Mouse (Mus musculus): ENCODE measurements around the gene Morc1.

Morc1 gene

DNA sequence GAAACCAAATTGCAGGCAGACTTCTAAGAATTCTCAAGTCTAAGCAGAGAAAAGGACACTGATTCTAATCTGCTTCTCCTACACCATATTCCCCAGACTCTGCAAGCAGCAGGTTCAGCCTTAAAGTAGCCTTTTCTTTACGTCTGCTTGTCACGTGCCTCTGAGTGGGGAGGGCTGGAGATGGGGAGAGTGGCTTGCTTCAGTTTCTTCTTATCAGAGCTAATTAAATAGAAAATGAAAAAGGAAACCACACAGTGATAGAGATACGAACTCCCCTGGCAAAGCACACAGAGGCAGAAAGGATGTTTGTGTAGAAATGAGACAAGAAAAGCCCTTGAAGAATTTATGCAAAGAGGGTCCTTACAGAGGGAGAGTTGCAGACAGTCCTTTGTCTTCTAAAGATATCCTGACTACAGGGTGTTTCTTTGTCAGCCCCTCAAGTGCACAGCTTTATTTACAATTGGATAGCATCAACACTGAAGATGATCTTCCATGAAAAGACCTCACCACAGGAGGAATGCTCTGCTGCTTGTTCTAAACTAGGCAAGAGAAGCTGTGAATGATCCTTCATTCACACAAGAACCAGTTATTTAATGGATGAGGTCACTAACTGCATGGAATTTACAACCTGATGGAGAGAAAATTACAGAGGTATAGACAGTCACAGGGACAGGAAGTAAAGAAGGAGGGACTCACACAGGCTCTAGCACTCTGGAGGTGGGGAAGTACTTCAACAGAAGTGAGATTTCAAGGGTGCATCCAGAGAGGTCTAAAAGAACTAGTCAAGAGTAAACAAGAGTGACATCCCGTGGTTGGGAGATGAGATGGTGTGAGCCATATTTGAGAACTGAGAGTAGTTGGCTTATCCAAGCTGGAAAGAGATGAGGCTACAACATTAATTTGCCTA lies 44.1 kb downstream of the Morc1 start:
- DNase-seq (ENCODE audit: extremely low read depth, low read depth) = no peak

- DNase-seq (ENCODE audit: extremely low read depth, low read depth) = no peak
Measured at GRCm38 (mm10) chr16:48479266-48479848, 48.3 kb downstream of the Morc1 start.

DNA sequence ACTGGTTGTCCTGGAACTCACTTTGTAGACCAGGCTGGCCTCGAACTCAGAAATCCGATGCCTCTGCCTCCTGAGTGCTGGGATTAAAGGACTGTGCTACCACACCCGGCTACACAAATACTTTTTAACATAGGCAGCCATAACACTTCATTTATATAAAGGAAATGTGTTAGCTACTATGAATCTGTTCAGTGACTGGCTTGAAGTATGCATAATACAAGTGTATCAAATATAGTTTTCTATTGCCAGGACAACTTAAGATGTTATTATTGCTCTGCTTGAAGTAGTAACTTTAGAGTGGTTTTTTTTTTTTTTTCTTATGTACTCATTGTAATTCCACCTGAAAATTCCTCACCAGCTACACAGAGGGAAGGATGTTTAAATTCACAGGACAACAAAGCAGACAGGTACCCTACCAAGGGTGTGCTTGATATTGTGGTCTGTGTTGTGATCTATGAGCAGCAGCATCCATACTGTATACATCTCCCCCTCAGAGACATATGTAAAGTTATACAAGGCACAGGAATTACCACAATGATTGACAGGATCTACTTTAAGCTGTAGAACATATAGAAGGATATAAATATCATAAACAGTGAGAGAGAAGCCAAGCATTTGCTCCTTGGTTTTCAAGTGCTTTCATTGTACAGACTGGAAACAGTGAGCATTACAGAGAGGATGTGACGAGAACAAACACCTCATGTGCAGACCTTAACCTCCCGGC lies 85.9 kb downstream of the Morc1 start:
- DNase-seq (ENCODE audit: extremely low read depth, low read depth) = no peak

DNA sequence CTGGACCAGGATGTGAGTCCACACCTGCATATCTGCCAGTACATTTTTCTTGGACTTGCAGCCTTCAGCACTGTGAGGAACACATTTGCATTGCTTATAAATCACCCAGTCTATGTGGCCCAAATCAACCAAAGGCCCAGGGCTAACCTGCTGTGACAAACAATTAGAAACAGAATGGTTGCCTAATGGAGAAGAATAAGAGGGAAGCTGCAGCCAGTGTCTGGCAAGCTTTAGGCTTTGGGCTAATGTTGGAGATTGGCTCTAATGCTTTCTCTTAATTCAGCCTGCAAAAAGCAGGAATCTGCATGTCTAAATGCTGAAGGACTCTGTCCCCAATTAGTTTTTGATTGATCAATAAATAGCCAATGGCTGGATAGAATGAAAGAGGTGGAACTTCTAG lies 88.5 kb downstream of the Morc1 start:
- no peak for DNase-seq (ENCODE audit: extremely low read depth, low read depth)

DNA sequence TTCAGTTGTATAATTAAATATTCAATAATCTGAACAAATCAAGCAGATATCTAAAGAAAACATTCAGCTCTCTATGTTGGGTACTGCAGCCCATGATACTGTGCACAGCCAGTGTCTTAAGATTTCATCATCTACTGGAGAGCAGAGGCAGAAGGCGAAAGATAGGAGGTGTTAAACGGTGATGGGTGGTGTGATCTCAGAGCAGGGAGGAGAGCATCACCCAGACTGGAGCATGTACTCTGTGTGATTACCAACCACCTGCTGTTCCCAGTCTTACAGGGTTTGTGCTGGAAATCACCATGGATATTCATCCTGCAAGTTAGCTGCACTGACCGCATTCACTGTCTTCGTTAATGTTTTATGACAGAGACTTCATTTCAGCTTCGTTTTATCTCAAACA lies 106.1 kb downstream of the Morc1 start:
- DNase-seq (ENCODE audit: extremely low read depth, low read depth) = no peak

- no peak for DNase-seq (ENCODE audit: extremely low read depth, low read depth)
Measured at GRCm38 (mm10) chr16:48562290-48563080, 131.4 kb downstream of the Morc1 start.

DNA sequence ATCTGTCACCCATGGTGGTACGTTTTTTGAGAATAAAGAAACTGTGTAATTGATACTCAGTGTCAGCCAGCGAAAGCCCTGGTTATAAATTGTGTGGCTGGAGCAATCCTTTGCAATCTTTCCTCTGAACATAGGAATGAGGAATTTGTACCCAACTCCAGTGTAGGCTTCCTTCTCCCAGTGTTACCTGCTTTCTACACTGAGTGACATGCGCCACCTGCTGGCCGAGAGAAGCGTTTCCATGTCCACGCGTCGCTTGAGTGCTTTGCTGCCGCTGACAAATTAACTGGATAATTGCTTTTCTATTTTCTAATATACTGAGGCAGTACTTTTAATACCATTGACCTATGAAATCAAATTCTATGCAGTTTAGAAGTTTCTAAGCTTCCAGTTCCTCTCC lies 139.3 kb downstream of the Morc1 start:
- no peak for DNase-seq (ENCODE audit: extremely low read depth, low read depth)

- DNase-seq (ENCODE audit: extremely low read depth, low read depth) = no peak
Measured at GRCm38 (mm10) chr16:48574072-48574471, 143.0 kb downstream of the Morc1 start.

- DNase-seq (ENCODE audit: extremely low read depth, low read depth) = no peak
Measured at GRCm38 (mm10) chr16:48574499-48574898, 143.5 kb downstream of the Morc1 start.

- no peak for DNase-seq (ENCODE audit: extremely low read depth, low read depth)
Measured at GRCm38 (mm10) chr16:48585369-48585768, 154.3 kb downstream of the Morc1 start.

DNA sequence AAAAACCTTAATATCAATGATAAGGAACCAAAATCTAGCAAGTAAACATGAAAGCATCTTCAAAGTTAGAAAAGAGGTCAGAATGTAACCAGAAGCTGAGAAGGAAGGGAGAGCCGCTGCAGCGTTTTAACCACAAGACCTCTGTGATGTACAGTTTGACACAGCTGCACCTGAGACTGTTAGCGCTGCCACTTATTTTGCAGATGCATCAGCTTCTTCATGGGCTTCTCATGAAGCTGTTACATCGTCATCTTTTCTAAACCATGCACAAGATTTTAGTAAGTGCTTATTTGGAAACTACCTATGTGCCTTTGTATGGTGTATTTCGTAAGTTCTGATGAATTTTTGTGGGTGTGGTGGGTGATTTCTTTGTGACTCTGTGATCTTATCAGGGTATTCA lies 163.4 kb downstream of the Morc1 start:
- no peak for DNase-seq (ENCODE audit: extremely low read depth, low read depth)

- no peak for DNase-seq (ENCODE audit: extremely low read depth, low read depth)
Measured at GRCm38 (mm10) chr16:48595216-48595615, 164.2 kb downstream of the Morc1 start.

GRCm38 (mm10) chr16:48603735-48604211 lies 172.7 kb downstream of the Morc1 start:
- DNase-seq (ENCODE audit: extremely low read depth, low read depth) = no peak

DNA sequence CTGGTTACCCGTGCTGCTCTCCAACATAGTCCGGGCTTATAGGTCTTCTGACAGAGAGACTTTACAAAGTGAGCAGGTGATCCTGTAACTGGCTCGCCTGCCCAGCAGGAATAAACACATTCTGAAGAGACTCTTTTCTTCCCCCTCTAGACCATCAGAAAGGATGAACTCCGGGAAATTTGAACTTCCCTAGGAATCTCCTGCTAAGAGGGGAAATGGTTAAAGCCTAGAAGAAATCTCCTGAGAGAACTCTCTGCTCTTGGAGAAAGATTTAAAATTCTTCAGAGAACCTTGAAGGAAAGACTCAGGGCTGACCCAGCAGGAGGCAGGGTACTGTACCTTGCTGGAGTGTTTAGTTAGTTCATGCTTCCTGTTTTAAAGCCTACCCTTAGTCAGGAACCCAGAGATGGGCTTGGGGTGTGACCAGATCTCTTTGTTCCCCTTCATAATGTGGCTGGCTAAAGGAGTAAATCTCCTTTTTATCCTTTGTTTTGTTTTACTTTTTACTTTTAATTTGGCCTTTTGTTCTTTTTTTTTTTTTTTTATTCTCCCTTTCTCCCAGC lies 175.5 kb downstream of the Morc1 start:
- no peak for DNase-seq (ENCODE audit: extremely low read depth, low read depth)

DNA sequence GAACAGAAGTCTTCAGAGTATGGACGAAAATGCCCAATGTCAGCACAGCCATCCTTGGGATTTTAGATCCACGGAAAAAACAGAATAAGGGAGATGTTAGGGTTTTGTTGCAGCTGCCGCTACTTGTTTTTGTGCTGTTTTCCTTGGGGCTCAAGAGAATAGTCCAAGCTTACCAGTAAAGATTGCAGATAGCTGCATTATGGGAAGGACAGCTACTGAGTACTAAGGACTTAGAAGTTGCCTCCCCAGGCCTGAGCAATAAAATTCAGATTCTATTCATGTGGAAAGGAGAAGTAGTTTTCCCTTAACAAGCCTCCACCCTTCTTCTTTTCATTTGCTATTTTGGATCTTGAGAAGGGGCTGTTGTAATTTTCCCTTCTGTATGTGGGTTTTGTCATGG lies 177.2 kb downstream of the Morc1 start:
- no peak for DNase-seq (ENCODE audit: extremely low read depth, low read depth)

GRCm38 (mm10) chr16:48610866-48611265 lies 179.8 kb downstream of the Morc1 start:
- DNase-seq (ENCODE audit: extremely low read depth, low read depth) = no peak

DNA sequence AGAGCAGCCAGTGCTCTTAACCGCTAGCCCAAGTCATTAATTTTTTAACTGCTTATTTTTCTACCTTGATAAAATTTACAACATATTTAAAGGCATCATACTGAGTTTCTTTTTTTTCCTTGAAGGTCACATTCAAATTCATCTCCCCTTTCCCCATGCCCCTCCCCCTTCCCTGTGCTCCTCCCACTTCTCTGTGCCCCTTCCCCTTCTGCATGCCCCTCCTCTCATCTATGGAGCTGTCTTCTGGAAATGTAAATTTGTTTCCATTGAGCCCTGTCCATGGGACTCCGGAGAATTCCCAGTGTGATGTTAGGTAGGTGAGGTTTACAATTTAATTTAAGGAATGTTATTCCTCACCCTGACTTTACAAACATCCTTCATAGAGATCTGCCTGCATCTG lies 180.4 kb downstream of the Morc1 start:
- DNase-seq (ENCODE audit: extremely low read depth, low read depth) = no peak

DNA sequence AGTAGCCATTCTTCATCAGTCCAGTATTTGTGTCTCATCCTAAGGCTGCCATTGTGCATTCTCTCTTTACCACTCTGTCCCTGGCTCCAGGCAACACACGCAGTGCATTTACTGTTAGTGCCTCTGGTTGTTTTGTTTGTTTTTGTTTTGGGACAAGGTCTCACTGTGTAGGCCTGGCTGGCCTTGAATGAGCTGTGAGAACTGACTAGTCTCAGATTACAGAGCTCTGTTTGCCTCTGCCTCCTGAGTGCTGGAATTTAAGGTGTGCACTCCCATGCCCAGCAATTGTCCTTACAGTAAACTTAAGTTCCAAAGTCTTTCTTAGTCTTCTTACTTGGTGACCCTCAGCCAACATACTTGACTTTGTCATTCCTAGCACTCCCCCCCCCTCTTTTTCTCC lies 182.7 kb downstream of the Morc1 start:
- no peak for DNase-seq (ENCODE audit: extremely low read depth, low read depth)

GRCm38 (mm10) chr16:48620510-48620909 lies 189.5 kb downstream of the Morc1 start:
- DNase-seq (ENCODE audit: extremely low read depth, low read depth) = no peak

- no peak for DNase-seq (ENCODE audit: extremely low read depth, low read depth)
Measured at GRCm38 (mm10) chr16:48621019-48621418, 190.0 kb downstream of the Morc1 start.

DNA sequence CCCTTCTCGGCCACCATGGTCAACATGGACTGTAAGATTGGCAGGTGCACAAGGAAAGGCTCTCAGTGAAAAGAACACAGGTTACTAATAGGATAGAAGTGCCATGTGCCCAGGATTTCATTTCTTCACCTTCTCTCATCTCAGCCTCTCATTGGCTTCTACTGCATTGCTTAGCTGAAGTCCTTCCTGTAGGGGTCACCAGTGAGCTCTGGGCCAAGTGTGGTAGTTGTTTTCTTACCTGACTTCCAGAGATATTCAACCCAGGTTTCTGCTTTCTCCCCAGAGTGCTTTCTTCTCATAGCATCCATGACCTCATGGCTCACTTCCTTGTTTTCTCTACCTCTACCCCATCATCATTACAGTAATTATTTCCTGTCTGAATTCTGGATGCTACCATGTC lies 192.4 kb downstream of the Morc1 start:
- no peak for DNase-seq (ENCODE audit: extremely low read depth, low read depth)
